Mouse (Mus musculus) neural tube, postnatal 0 days (tissue): Measurements from ENCODE around the gene Kir3dl2. TPM values are rescaled to one million over a fixed set of nuclear protein-coding genes. Genes with fewer than 3 reads are reported as not detected.

ENCODE experiments used
- polyA plus RNA-seq: library from polyadenylated mRNA; unstranded; fragments of >200 nt; fragmentation: Nextera tagmentation; extraction: Ambion mirVana; gene quantifications from 2 replicates; pipeline ENCODE4 v1.2.1, GENCODE M21; 2015

Gene Kir3dl2
- 0.22 and 0.26 TPM in 2 replicates for polyA plus RNA-seq

DNA sequence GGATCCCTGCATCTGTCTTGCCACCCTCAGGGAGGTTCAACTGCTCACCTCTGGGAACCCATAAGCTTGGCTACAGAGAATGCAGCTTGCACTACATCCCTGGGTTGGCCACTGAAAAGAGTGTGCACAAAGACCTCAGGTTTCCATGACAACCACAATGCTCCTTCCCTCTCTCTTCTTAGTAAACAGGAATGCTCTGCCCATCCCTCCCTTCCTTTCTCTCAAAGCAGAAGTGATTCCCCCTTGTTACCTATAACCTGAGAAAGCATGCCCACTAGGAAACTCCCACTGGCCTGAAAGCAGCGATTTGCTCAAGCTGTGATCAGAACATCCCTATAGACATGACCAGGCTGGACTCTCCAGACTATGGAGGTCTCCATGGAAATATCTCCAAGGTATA lies at the start of gene Kir3dl2:
Gene Kir3dl2 (minus strand): TSS at position 101 of the 400 bp plus-strand sequence.

DNA sequence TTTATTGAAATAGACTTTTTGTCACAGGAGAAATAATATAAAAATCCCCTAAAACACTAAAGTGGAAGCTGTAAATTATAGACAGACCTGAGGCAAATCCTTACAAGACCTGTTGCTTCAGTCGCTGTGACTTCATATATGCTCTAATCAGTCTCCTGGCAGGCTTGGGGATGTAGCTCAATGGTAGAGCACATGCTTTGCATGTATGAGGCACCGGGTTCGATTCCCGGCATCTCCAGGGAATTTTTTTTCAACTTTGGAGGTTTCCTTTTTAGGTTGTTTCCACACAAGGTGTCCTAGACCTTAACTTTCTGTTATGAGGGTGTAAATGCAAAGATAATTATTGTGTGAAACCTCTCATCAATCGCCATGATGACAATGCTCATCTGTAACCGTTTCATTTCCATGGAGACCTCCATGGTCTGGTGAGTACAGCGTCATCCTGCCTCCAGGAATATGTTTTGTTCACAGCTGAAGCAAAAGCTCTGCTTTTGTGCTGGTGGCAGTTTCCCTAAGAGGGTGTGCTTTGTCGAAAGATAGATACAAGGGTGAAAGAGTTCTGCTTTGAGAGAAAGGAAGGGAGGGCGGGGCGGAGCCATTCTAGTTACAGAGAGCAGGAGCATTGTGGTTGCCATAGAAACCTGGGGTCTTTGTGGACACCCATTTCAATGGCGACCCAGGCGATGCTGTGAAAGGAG lies 46.5 kb upstream of the Kir3dl2 start, which contains the start of gene Tceal3:
Gene Tceal3 (plus strand): TSS at position 644 of the 698 bp plus-strand sequence.

GRCm38 (mm10) chrX:136517699-136518098 lies 26.2 kb downstream of the Kir3dl2 start, which contains the start of gene Kir3dl1:
Kir3dl1 (plus strand) TSS chrX:136517999.

Other genes starting within 250 kb of the Kir3dl2 start
- not detected in 2 replicates for gene Kir3dl1, start 26.1 kb downstream of the Kir3dl2 start, polyA plus RNA-seq
- gene Tceal3, start 46.8 kb upstream of the Kir3dl2 start, polyA plus RNA-seq, result 110 and 116 TPM in 2 replicates
- 29.7 and 34.4 TPM in 2 replicates for gene Tceal1, start 163.9 kb upstream of the Kir3dl2 start, polyA plus RNA-seq
- gene Morf4l2, start 199.6 kb upstream of the Kir3dl2 start, polyA plus RNA-seq, result 443 and 476 TPM in 2 replicates
- gene Glra4, start 236.1 kb upstream of the Kir3dl2 start, polyA plus RNA-seq, result 0.29 TPM in 1 of 2 replicates, not detected in the other